Mouse (Mus musculus): ENCODE data around the gene Auts2. TPM values are rescaled to one million over a fixed set of nuclear protein-coding genes. Genes with fewer than 3 reads are reported as not detected.

Gene Auts2
- polyA plus RNA-seq, 1 experiment = 8.7 TPM

GRCm38 (mm10) chr5:131524900-131525465 is 1018.2 kb downstream of the Auts2 start:
- DNase-seq (ENCODE audit: low read depth) = no peak

- no peak for DNase-seq (ENCODE audit: low read depth)
Measured at GRCm38 (mm10) chr5:131519560-131519959, 1023.6 kb downstream of the Auts2 start.

GRCm38 (mm10) chr5:131517677-131518076 is 1025.5 kb downstream of the Auts2 start:
- DNase-seq (ENCODE audit: low read depth) = no peak

GRCm38 (mm10) chr5:131515707-131516407 is 1027.3 kb downstream of the Auts2 start:
- DNase-seq (ENCODE audit: low read depth) = peak; percentile 55

- no peak for DNase-seq (ENCODE audit: low read depth)
Measured at GRCm38 (mm10) chr5:131513753-131514152, 1029.4 kb downstream of the Auts2 start.

GRCm38 (mm10) chr5:131512617-131513016 is 1030.5 kb downstream of the Auts2 start:
- DNase-seq (ENCODE audit: low read depth) = no peak

- DNase-seq (ENCODE audit: low read depth) = no peak
Measured at GRCm38 (mm10) chr5:131510659-131511058, 1032.5 kb downstream of the Auts2 start.

- peak; percentile 86 for DNase-seq (ENCODE audit: low read depth)
Measured at GRCm38 (mm10) chr5:131509315-131509714, 1033.8 kb downstream of the Auts2 start.

- DNase-seq (ENCODE audit: low read depth) = no peak
Measured at GRCm38 (mm10) chr5:131498865-131499264, 1044.3 kb downstream of the Auts2 start.

- no peak for DNase-seq (ENCODE audit: low read depth)
Measured at GRCm38 (mm10) chr5:131496517-131497216, 1046.5 kb downstream of the Auts2 start.

GRCm38 (mm10) chr5:131494564-131494963 is 1048.6 kb downstream of the Auts2 start:
- DNase-seq (ENCODE audit: low read depth) = no peak

GRCm38 (mm10) chr5:131492535-131492934 is 1050.6 kb downstream of the Auts2 start:
- DNase-seq (ENCODE audit: low read depth) = no peak

GRCm38 (mm10) chr5:131491843-131492242 is 1051.3 kb downstream of the Auts2 start:
- DNase-seq (ENCODE audit: low read depth) = no peak

GRCm38 (mm10) chr5:131490811-131491210 is 1052.3 kb downstream of the Auts2 start:
- no peak for DNase-seq (ENCODE audit: low read depth)

GRCm38 (mm10) chr5:131489846-131490245 is 1053.3 kb downstream of the Auts2 start:
- DNase-seq (ENCODE audit: low read depth) = no peak

GRCm38 (mm10) chr5:131486527-131486926 is 1056.6 kb downstream of the Auts2 start:
- DNase-seq (ENCODE audit: low read depth) = no peak

- DNase-seq (ENCODE audit: low read depth) = no peak
Measured at GRCm38 (mm10) chr5:131475278-131475677, 1067.9 kb downstream of the Auts2 start.

GRCm38 (mm10) chr5:131468609-131469008 is 1074.5 kb downstream of the Auts2 start:
- no peak for DNase-seq (ENCODE audit: low read depth)

- DNase-seq (ENCODE audit: low read depth) = no peak
Measured at GRCm38 (mm10) chr5:131466131-131466530, 1077.0 kb downstream of the Auts2 start.

GRCm38 (mm10) chr5:131463402-131463801 is 1079.7 kb downstream of the Auts2 start:
- no peak for DNase-seq (ENCODE audit: low read depth)

GRCm38 (mm10) chr5:131459951-131460350 is 1083.2 kb downstream of the Auts2 start:
- DNase-seq (ENCODE audit: low read depth) = no peak

GRCm38 (mm10) chr5:131459549-131459948 is 1083.6 kb downstream of the Auts2 start:
- DNase-seq (ENCODE audit: low read depth) = no peak

- DNase-seq (ENCODE audit: low read depth) = no peak
Measured at GRCm38 (mm10) chr5:131458700-131459099, 1084.4 kb downstream of the Auts2 start.
